Mouse (Mus musculus): ENCODE results near the gene Ppm1e. TPM values are rescaled to one million over a fixed set of nuclear protein-coding genes. Genes with fewer than 3 reads are reported as not detected.
A peak's percentile ranks its signal among the peaks of the same experiment; 100 is the strongest.

The Ppm1e gene
- polyA plus RNA-seq, 1 experiment from 2014 or later = 5.8 TPM

DNA sequence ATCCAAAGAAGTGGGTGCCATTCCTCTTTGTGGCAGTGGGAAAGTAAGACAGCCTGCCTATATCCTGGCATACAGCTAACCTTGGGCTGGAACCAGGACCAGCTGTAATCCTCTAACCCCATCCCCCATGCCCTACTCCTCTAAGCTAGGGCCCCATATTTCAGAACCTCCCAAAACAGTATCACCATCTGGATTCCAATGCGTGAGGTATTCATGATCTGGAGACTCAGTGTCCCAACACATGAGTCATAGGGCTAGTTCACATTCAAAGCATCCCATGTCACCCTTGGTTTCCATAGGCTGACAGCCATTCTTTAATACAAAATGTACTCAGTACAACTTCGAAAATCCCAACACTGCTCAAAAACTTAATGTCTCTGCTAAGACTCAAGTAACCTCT lies 63.2 kb downstream of the Ppm1e start:
- H3K4me1 ChIP-seq = no peaks in the 10 kb centered on the region
- no peak for DNase-seq (ENCODE audit: low spot score)
- no peaks in the 10 kb centered on the region for H3K36me3 ChIP-seq
- WGBS = 92% methylated on average over 2 of the region's 2 CpGs
- H3K27me3 ChIP-seq (ENCODE audit: low read depth, poor library complexity, severe bottlenecking) = no peaks in the 10 kb centered on the region
- H3K27ac ChIP-seq (replicated peaks) = no peak overlapping the region
- H3K4me3 ChIP-seq = no peak overlapping the region
- H3K9me3 ChIP-seq (replicated peaks) = no peaks in the 10 kb centered on the region

DNA sequence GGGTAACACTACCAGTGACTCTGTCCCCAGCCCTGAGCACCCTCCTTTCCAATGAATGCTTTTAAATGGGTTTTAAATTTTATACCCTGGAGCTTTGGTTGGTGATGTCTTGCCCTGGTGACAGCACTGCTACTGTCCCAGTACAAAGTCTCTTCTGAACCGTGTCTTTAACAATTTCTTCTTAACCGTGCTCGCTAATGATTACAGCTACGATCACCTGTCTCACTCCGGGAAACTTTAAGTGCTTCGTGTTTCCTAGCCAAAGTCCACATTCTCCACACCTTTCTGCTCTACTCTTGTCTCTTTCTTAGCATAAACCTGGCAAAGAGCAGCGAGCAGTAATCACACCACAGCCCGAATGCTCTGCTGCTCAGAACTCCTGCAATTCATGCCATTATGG lies 69.5 kb downstream of the Ppm1e start:
- no peak overlapping the region for H3K27ac ChIP-seq (replicated peaks)
- no peaks in the 10 kb centered on the region for H3K27me3 ChIP-seq (ENCODE audit: low read depth, poor library complexity, severe bottlenecking)
- no peaks in the 10 kb centered on the region for H3K36me3 ChIP-seq
- no peaks in the 10 kb centered on the region for H3K4me1 ChIP-seq
- no peaks in the 10 kb centered on the region for H3K9me3 ChIP-seq (replicated peaks)
- H3K4me3 ChIP-seq = no peak overlapping the region
- DNase-seq (ENCODE audit: low spot score) = no peak
- 94% methylated on average over 8 of the region's 8 CpGs for WGBS

DNA sequence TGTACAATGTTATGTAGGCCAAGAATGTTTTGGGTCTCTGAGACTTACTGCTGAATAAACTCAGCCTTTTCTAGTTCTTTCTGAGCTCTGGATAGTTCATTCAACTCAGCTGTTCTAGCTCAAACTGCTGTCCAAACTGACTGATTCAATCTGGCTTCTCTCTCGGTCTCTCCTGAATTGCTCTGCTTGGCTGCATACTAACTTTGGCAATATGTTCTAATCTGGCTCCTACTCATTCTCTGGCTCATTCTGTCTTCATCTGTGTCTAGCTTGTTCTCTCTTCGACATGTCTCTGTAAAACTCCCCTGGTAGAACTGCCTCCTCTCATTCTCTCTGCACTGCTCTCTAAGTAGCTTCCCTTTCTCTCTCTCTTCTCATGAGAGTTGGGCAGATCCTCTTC lies 72.6 kb downstream of the Ppm1e start:
- Histone ChIP-seq H3K36me3 (no peaks in the 10 kb centered on the region), H3K9me3 (replicated peaks) (no peaks in the 10 kb centered on the region)
- 92% methylated on average over 2 of the region's 2 CpGs for WGBS

GRCm38 (mm10) chr11:87281907-87282475 lies 76.8 kb downstream of the Ppm1e start:
- H3K27ac ChIP-seq (replicated peaks) = no peak overlapping the region
- 87% methylated on average over 7 of the region's 7 CpGs for WGBS
- H3K4me3 ChIP-seq = no peak overlapping the region
- no peaks in the 10 kb centered on the region for H3K27me3 ChIP-seq (ENCODE audit: low read depth, poor library complexity, severe bottlenecking)
- peaks cover 14% of the 10 kb centered on the region for H3K4me1 ChIP-seq
- no peaks in the 10 kb centered on the region for H3K9me3 ChIP-seq (replicated peaks)
- no peak for DNase-seq (ENCODE audit: low spot score)
- no peaks in the 10 kb centered on the region for H3K36me3 ChIP-seq

More for the DNA sequence above, 72.6 kb downstream of the Ppm1e start:
- Histone ChIP-seq H3K27me3 (ENCODE audit: low read depth, poor library complexity, severe bottlenecking) (no peaks in the 10 kb centered on the region), H3K4me3 (no peak overlapping the region), H3K4me1 (no peaks in the 10 kb centered on the region), H3K27ac (replicated peaks) (no peak overlapping the region)
- no peak for DNase-seq (ENCODE audit: low spot score)

- no peak overlapping the region for H3K27ac ChIP-seq (replicated peaks)
- no peak overlapping the region for H3K4me3 ChIP-seq
- 0 out of 2 replicates have a peak, but pooled peaks cover 4% of the 10 kb centered on the region for H3K36me3 ChIP-seq
- no peaks in the 10 kb centered on the region for H3K9me3 ChIP-seq (replicated peaks)
- DNase-seq (ENCODE audit: low spot score) = no peak
- 84% methylated on average over 5 of the region's 5 CpGs for WGBS
- H3K4me1 ChIP-seq = peaks cover 28% of the 10 kb centered on the region
- no peaks in the 10 kb centered on the region for H3K27me3 ChIP-seq (ENCODE audit: low read depth, poor library complexity, severe bottlenecking)
Observed at GRCm38 (mm10) chr11:87279461-87279860, 79.4 kb downstream of the Ppm1e start.

- H3K4me3 ChIP-seq = no peak overlapping the region
- H3K9me3 ChIP-seq (replicated peaks) = no peaks in the 10 kb centered on the region
- 0 out of 2 replicates have a peak, but pooled peaks cover 7% of the 10 kb centered on the region for H3K36me3 ChIP-seq
- DNase-seq (ENCODE audit: low spot score) = no peak
- H3K27me3 ChIP-seq (ENCODE audit: low read depth, poor library complexity, severe bottlenecking) = no peaks in the 10 kb centered on the region
- no peak overlapping the region for H3K27ac ChIP-seq (replicated peaks)
- 88% methylated on average over 4 of the region's 4 CpGs for WGBS
- H3K4me1 ChIP-seq = peaks cover 28% of the 10 kb centered on the region
Observed at GRCm38 (mm10) chr11:87278807-87279206, 80.0 kb downstream of the Ppm1e start.

DNA sequence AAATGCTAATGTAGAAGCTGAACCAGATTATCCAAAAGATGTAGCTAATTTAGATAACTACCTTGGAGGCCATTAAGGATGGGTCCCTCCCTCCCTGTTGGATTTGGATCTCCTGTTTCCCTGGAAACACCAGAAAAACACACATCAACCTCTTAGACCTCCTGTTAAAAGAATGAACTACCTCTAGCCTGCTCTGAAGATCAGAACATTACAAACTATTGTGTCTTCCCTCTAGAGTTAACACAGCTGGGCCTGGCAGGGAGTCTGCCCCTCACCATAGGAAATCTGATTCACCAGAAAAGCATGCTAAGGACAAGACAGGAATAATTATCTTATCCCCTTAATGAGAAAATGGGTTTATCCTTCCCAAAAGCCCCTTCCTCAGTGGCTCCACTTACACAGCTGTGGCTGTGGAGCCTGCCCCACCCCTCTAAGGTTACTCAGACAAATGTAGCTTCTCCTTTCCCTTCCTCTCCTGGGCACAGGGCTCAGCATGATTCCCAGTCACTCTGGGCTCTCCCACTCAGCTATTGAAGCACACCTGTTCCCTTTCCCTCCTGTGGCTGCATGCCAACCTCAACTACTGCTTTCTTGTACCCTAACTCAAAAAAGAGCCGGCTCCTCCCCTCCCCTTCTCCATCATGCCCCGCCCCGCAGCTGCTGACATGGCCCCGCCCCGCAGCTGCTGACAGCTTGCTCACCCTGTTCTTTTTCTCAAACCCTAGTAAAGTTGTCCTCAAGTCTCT lies 82.4 kb downstream of the Ppm1e start:
- peaks cover 28% of the 10 kb centered on the region for H3K4me1 ChIP-seq
- no peak overlapping the region for H3K4me3 ChIP-seq
- 0 out of 2 replicates have a peak, but pooled peaks cover 7% of the 10 kb centered on the region for H3K36me3 ChIP-seq
- WGBS = 11% methylated on average over 5 of the region's 5 CpGs
- DNase-seq (ENCODE audit: low spot score) = peak; percentile 35
- H3K27ac ChIP-seq (replicated peaks) = no peak overlapping the region; the same call in 1 of the 2 replicates
- H3K27me3 ChIP-seq (ENCODE audit: low read depth, poor library complexity, severe bottlenecking) = no peaks in the 10 kb centered on the region
- 0 out of 2 replicates have a peak, but pooled peaks cover 4% of the 10 kb centered on the region for H3K9me3 ChIP-seq (replicated peaks)

GRCm38 (mm10) chr11:87275420-87276048 lies 83.3 kb downstream of the Ppm1e start:
- WGBS = 58% methylated on average over 7 of the region's 7 CpGs
- no peak for DNase-seq (ENCODE audit: low spot score)
- H3K4me1 ChIP-seq = peaks cover 34% of the 10 kb centered on the region
- H3K4me3 ChIP-seq = no peak overlapping the region
- H3K9me3 ChIP-seq (replicated peaks) = 0 out of 2 replicates have a peak, but pooled peaks cover 4% of the 10 kb centered on the region
- no peaks in the 10 kb centered on the region for H3K27me3 ChIP-seq (ENCODE audit: low read depth, poor library complexity, severe bottlenecking)
- 0 out of 2 replicates have a peak, but pooled peaks cover 7% of the 10 kb centered on the region for H3K36me3 ChIP-seq
- H3K27ac ChIP-seq (replicated peaks) = no peak overlapping the region

GRCm38 (mm10) chr11:87272725-87273124 lies 86.1 kb downstream of the Ppm1e start:
- H3K27ac ChIP-seq (replicated peaks) = no peak overlapping the region
- H3K36me3 ChIP-seq = 0 out of 2 replicates have a peak, but pooled peaks cover 7% of the 10 kb centered on the region
- H3K4me3 ChIP-seq = no peak overlapping the region
- H3K9me3 ChIP-seq (replicated peaks) = 0 out of 2 replicates have a peak, but pooled peaks cover 4% of the 10 kb centered on the region
- no peaks in the 10 kb centered on the region for H3K27me3 ChIP-seq (ENCODE audit: low read depth, poor library complexity, severe bottlenecking)
- H3K4me1 ChIP-seq = peaks cover 31% of the 10 kb centered on the region
- DNase-seq (ENCODE audit: low spot score) = no peak
- WGBS = 93% methylated on average over 5 of the region's 5 CpGs

DNA sequence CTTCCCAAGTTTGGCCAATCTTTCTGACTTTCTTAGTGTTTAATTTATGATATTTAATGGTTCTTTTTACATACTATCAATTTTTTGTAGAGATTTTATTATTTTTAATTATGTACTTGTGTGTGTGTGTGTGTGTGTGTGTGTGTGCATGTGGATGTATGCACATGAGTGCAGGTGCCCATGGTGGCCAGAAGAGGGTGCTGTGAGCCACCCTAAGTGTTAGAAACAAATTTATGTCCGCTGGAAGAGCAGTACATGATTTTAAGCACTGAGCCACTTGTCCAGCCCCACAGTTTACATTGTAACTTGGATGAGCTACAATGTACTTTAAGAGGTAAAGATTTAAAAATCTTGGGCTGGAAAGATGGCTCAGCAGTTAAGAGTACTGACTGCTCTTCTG lies 87.3 kb downstream of the Ppm1e start:
- Histone ChIP-seq H3K9me3 (replicated peaks) (0 out of 2 replicates have a peak, but pooled peaks cover 4% of the 10 kb centered on the region), H3K36me3 (0 out of 2 replicates have a peak, but pooled peaks cover 7% of the 10 kb centered on the region), H3K27ac (replicated peaks) (no peak overlapping the region), H3K27me3 (ENCODE audit: low read depth, poor library complexity, severe bottlenecking) (no peaks in the 10 kb centered on the region), H3K4me3 (no peak overlapping the region), H3K4me1 (peaks cover 19% of the 10 kb centered on the region)
- DNase-seq (ENCODE audit: low spot score) = no peak
- 92% methylated on average over 1 of the region's 1 CpGs for WGBS

DNA sequence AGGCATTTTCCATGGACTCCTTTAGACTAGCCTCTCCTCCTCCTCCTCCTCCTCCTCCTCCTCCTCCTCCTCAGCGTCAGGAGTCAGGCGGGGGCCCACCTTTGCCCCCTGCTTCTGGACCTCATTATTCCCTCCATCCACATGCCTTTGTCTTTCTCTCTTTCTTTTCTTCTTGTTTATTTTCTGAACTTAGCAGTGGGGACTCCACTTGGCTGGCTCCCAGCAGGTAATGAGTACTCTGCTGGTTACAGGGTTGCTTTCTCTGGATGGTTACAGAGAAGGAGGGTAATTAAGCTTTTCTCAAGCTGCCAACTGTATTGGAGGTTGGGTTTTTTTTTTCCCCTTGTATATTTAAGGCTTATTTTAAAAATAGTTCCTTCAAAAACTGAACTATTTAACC lies 87.9 kb downstream of the Ppm1e start:
- 0% methylated on average over 2 of the region's 2 CpGs for WGBS
- H3K4me1 ChIP-seq = peaks cover 13% of the 10 kb centered on the region
- DNase-seq (ENCODE audit: low spot score) = peak; percentile 36
- H3K27me3 ChIP-seq (ENCODE audit: low read depth, poor library complexity, severe bottlenecking) = no peaks in the 10 kb centered on the region
- 0 out of 2 replicates have a peak, but pooled peaks cover 7% of the 10 kb centered on the region for H3K36me3 ChIP-seq
- H3K4me3 ChIP-seq = no peak overlapping the region
- H3K27ac ChIP-seq (replicated peaks) = peak overlapping the region; percentile 38; the same call in 1 of the 2 replicates
- 0 out of 2 replicates have a peak, but pooled peaks cover 4% of the 10 kb centered on the region for H3K9me3 ChIP-seq (replicated peaks)

- H3K4me3 ChIP-seq = no peak overlapping the region
- DNase-seq (ENCODE audit: low spot score) = no peak
- H3K36me3 ChIP-seq = 0 out of 2 replicates have a peak, but pooled peaks cover 7% of the 10 kb centered on the region
- no peak overlapping the region for H3K27ac ChIP-seq (replicated peaks)
- 46% methylated on average over 4 of the region's 4 CpGs for WGBS
- 0 out of 2 replicates have a peak, but pooled peaks cover 4% of the 10 kb centered on the region for H3K9me3 ChIP-seq (replicated peaks)
- no peaks in the 10 kb centered on the region for H3K27me3 ChIP-seq (ENCODE audit: low read depth, poor library complexity, severe bottlenecking)
- peaks cover 10% of the 10 kb centered on the region for H3K4me1 ChIP-seq
Observed at GRCm38 (mm10) chr11:87270446-87270845, 88.4 kb downstream of the Ppm1e start.

All from midbrain, embryonic 10.5 days (tissue).